Mouse (Mus musculus) kidney, postnatal 25 days (tissue): Measurements from ENCODE around the gene Slc7a7.

Source experiments
- DNase-seq, 2 experiments: peaks; one replicate each; pipeline ENCODE4 v3.0.0; 2021; ENCODE audit warnings: mixed read lengths in 2 of 2

The Slc7a7 gene

GRCm38 (mm10) chr14:54409980-54410810 lies 7.4 kb downstream of the Slc7a7 start:
- peak; percentile 70 to 87 for DNase-seq

- peak in 1 of 2 experiments; percentile 44 for DNase-seq
Measured at GRCm38 (mm10) chr14:54409057-54409645, 8.4 kb downstream of the Slc7a7 start.

DNA sequence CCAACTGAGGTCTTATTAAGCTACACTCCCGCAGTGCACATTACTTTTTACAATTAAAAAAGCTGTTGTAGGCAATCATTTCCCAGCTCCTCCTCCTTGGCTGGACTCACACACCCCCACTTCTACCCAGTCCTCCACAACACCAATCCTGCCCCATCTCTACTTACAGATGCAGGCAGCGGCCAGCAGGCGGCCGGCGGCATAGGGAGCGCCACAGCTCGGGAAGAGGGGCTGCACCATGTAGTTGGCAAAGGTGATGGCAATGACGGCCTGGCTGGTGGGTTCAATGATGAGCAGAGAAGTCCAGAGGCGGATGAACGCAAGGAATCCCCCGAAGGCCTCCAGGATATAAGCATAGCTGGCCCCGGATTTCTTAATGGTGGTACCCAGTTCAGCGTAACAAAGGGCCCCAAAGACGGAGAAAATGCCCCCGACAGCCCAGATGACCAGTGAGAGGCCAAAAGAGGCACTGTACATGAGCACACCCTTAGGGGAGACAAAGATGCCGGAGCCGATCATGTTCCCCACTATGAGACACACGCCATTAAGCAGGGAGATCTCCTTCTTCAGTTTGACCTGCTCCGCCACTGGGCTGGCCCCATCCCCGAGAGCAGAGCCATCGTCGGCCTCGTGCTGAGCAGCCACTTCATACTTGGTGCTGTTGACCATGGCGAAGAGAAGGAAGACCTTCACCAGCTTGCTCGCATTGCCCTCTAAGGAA lies 9.1 kb downstream of the Slc7a7 start:
- peak; percentile 50 to 78 for DNase-seq

GRCm38 (mm10) chr14:54401723-54402122 lies 15.9 kb downstream of the Slc7a7 start:
- no peak for DNase-seq

- DNase-seq = peak; percentile 71 to 84
Measured at GRCm38 (mm10) chr14:54398921-54399382, 18.6 kb downstream of the Slc7a7 start.

DNA sequence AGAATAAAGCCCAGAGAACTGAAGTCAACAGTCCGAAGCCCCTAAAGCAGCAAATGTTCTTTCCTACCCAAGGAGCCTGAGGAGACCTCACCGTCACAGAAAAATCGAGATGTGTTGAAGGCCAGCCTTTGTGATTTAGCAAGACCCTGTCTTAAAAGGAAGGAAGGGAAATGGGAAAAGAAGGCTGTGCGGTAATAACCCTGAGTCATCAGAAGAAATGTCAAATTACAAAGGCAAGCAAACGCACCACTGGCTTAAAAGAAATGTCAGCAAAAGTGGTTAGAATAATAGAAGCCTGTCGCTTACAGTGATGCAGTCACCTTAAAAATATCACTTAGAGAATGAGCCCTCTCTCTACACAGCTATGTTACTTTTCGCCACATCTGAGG lies 19.1 kb downstream of the Slc7a7 start:
- no peak for DNase-seq

DNA sequence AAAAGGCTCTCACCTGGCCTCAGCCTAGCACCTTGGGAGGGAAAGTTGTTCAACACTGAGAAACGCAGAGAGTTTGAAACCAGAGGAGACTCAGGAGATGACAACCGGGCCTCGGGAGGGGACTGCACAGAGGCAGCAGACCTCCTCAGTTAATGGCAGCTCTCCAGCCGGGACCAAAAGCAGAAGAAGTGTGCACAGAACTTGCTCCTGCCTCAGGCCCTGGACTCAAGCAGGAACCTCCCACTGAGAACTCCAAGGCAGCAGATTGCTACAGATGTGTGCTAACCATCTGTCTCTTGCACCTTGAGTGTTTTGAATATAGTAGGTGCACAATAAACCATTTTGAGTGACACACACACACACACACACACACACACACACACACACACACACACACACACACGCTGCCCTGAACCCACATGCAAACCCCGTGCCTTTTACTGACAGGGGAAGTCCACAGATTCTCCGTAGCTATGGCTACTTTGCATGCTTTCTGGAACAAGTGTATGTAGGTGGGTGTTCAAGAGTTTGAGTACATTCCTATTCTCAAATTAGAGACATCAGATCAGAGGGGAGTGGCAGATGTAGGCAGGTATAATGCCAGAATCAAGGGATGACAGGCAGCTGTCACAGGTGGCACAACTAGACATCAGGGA lies 19.6 kb downstream of the Slc7a7 start:
- peak in 1 of 2 experiments; percentile 38 for DNase-seq

DNA sequence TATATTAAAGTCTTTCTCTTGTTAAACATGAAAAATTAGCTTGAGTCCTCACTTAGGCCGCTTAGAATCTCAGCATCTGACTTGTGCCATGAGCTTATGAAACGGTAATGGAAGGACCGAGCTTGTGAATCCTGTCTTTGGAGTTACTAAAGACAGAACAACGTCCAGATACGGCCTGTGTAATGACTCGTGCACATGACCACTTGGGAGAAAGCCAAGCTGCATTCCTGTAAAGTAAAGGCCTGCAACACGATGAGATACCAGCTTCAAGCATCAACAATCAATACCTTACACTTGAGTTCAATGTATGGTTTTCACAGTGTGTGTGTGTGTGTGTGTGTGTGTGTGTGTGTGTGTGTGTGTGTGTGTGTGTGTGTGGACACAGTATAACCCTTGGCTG lies 20.9 kb downstream of the Slc7a7 start:
- DNase-seq = peak; percentile 49 to 53

DNA sequence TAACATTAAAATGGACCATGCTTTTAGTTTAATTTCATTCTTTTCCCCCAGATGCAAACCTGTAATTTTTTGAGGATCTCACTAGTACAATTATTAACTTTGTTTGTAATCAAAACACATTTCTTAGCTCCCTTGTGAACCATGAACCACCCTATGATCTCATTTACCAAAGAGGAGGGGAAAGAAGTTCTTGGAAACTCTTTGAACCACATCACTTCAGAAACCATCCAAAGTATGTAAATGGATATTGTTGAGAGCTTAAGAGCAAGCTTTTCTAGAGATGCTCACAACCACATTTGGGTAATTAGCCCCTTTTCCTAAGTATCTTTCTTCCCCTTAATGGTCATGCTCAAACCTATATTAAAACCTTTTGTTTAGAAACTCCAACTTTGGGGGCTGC lies 23.3 kb downstream of the Slc7a7 start:
- no peak for DNase-seq

GRCm38 (mm10) chr14:54393794-54394193 lies 23.8 kb downstream of the Slc7a7 start:
- peak in 1 of 2 experiments; percentile 24 for DNase-seq

- DNase-seq = no peak
Measured at GRCm38 (mm10) chr14:54390843-54391242, 26.7 kb downstream of the Slc7a7 start.

DNA sequence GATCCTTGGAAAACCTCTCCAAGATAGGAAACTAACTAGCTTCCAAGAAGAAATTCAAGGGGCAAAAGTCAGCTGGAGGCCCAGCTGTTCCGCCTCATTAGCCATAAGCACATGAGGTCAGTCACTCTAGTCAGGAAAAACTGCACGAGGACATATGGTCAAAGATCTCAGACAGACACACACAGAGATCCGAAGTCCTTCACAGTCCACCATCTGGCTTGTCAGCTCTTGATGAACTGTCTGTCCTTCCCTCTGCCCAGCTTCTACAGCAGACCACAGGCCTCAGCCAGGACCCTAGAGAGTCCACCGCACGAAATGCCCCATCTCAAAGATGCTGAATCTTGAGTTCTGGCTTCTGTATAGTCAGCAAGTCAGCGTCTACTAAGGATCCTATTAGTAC lies 30.0 kb downstream of the Slc7a7 start:
- peak; percentile 70 to 85 for DNase-seq

- DNase-seq = peak; percentile 73 to 84
Measured at GRCm38 (mm10) chr14:54385968-54386618, 31.5 kb downstream of the Slc7a7 start.

DNA sequence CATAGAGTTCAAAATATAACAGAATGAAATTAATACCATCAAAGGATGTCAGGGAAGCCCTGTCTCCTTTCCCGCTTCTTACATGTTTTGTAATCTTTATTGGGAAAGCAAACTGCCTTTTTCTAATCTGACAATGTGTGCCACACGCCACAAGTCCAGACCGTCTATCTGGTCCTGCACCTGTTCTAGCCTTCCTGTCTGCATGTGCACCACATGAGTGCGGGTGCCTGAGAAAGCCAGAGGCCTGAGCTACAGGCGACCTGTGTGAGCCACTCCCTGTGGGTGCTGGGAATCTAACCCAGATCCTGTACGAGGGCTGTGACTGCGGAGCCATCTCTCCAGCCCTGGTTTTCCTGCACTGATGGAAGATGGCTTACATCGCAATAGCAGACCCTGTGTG lies 33.2 kb downstream of the Slc7a7 start:
- DNase-seq = no peak

GRCm38 (mm10) chr14:54383355-54383771 lies 34.2 kb downstream of the Slc7a7 start:
- peak; percentile 56 to 73 for DNase-seq

DNA sequence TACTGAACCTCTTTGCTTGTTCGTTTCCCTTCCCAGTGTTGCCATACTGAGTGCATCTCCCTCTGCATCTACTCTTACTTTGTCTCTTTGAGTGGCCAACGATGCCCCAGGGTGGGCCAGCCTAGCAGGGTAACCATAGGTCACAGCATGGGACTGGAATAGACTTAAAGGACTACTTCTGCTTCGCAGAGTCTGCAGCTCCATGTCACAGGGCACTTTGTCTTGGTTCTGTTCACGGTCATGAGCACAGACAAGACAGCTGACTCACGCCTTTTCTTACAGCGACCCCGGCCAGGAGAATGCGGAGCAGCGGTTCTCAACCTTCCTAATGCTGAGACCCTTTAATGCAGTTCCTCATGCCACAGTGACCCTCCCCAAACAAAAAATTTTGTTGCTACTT lies 34.9 kb downstream of the Slc7a7 start:
- DNase-seq = no peak

- DNase-seq = peak; percentile 47 to 62
Measured at GRCm38 (mm10) chr14:54381816-54382215, 35.8 kb downstream of the Slc7a7 start.

DNA sequence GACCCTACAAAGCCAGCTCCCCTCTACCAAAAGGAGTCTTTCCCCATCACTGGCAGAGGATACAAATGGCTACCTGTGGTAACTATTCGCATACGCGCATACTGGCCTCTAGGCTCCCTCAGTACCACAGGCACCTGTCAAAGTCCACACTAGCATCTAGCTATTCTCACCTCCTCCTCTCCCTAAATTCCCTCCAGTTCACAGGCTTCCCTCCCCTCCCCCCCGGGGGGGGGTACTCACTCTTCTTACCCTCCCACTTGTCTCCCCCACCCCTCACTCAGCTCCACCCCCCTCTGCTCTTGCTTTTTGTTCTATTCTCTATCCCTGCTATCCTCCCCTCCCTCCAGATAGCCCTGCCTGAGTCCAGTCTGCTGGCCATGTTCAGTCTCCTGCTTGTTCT lies 37.0 kb downstream of the Slc7a7 start:
- peak in 1 of 2 experiments; percentile 50 for DNase-seq

GRCm38 (mm10) chr14:54379571-54379970 lies 38.0 kb downstream of the Slc7a7 start:
- DNase-seq = peak in 1 of 2 experiments; percentile 38

GRCm38 (mm10) chr14:54377166-54377565 lies 40.4 kb downstream of the Slc7a7 start:
- DNase-seq = no peak

GRCm38 (mm10) chr14:54375916-54376315 lies 41.7 kb downstream of the Slc7a7 start:
- DNase-seq = peak; percentile 69 to 74

- peak; percentile 58 to 71 for DNase-seq
Measured at GRCm38 (mm10) chr14:54372923-54373322, 44.7 kb downstream of the Slc7a7 start.
